8 mouse cellular contexts compared by ENCODE assay signal in the genomic region with DNA sequence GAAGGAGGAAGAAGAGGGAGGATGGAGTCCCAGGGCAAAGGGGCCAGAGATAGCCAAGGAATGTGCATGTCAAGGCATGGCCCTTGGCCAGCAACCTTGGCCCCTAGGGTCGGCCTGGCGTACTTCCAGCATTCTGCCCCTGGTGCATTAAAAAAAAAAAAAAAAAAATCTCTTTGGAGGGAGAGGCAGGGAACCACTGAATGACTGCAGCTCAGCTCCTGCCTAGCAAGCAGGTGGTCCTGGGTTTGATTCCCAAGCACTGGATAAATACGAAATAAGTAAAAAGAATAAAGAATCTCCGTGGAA. TPM values are rescaled to one million over a fixed set of nuclear protein-coding genes. Genes with fewer than 3 reads are reported as not detected.
A peak's percentile ranks its signal among the peaks of the same experiment; 100 is the strongest.
DNase-seq lines count a peak whose midpoint lies in the region; ATAC-seq and TF ChIP-seq lines count a peak whose summit lies in the region.

No protein-coding gene starts in this region.

- no peak overlapping the region; the same call in 1 of the 2 replicates for H3K9ac ChIP-seq in lung, embryonic 14.5 days
- peak overlapping the region; percentile 66; the same call in 1 of the 2 replicates for H3K9ac ChIP-seq in liver, embryonic 15.5 days

- H3K36me3 ChIP-seq in lung, embryonic 14.5 days (ENCODE audit: insufficient read depth): no peaks in the 10 kb centered on the region
- no peaks in the 10 kb centered on the region for H3K36me3 ChIP-seq in liver, embryonic 15.5 days (replicated peaks)

- no peak for ATAC-seq in lung, embryonic 14.5 days (ENCODE audit: insufficient read depth)
- ATAC-seq in liver, embryonic 15.5 days (ENCODE audit: insufficient read depth): no peak
- no peak for ATAC-seq in activated CD4-positive, CD25-positive, alpha-beta regulatory T cell, adult 4 months

- no peaks in the 10 kb centered on the region for H3K9me3 ChIP-seq in lung, embryonic 14.5 days (ENCODE audit: low read depth, low read length)
- no peaks in the 10 kb centered on the region for H3K9me3 ChIP-seq in liver, embryonic 15.5 days (replicated peaks)

- TF ChIP-seq CTCF in lung, embryonic 14.5 days (IDR thresholded peaks at IDR 0.05; ENCODE audit: low read depth): no peak
- TF ChIP-seq CTCF in lung, adult 2 months (IDR thresholded peaks at IDR 0.05; ENCODE audit: insufficient read depth, low read length): no peak

- no peak overlapping the region for H3K27ac ChIP-seq in lung, embryonic 14.5 days (ENCODE audit: low read depth)
- 0 out of 2 replicates have a peak overlapping the region, but pooled peaks have one; percentile 9 for H3K27ac ChIP-seq in liver, embryonic 15.5 days (replicated peaks)

- peaks cover 16% of the 10 kb centered on the region for H3K4me1 ChIP-seq in lung, embryonic 14.5 days (ENCODE audit: insufficient read depth)
- peaks cover 9% of the 10 kb centered on the region for H3K4me1 ChIP-seq in lung, adult 2 months (ENCODE audit: control insufficient read depth, insufficient read depth, low read length)
- peaks cover 34% of the 10 kb centered on the region for H3K4me1 ChIP-seq in liver, embryonic 15.5 days (replicated peaks)

- H3K4me3 ChIP-seq in lung, embryonic 14.5 days (ENCODE audit: low read depth, low read length): no peak overlapping the region
- H3K4me3 ChIP-seq in lung, adult 2 months (replicated peaks; ENCODE audit: extremely low read depth, low read depth, low read length): no peak overlapping the region
- H3K4me3 ChIP-seq in liver, embryonic 15.5 days (replicated peaks): peak overlapping the region; percentile 83

- intact Hi-C loops in gastrocnemius, postnatal 14 days (cut with DNase I; ENCODE audit: low total_unique reads): no loop called here

- H3K4me2 ChIP-seq in lung, embryonic 14.5 days: peak overlapping the region; percentile 95
- peak overlapping the region; percentile 100 for H3K4me2 ChIP-seq in liver, embryonic 15.5 days

- 39% methylated on average over 4 of the region's 4 CpGs for WGBS in lung, embryonic 14.5 days
- 37% methylated on average over 4 of the region's 4 CpGs for WGBS in lung, adult 2 months
- 40% methylated on average over 4 of the region's 4 CpGs for WGBS in liver, embryonic 15.5 days (ENCODE audit: insufficient replicate concordance)

- no peak for TF ChIP-seq POLR2A in lung, adult 2 months (IDR thresholded peaks at IDR 0.05; ENCODE audit: borderline replicate concordance, extremely low read depth, low read depth, low read length)

- H3K27me3 ChIP-seq in lung, embryonic 14.5 days (ENCODE audit: insufficient read depth, low read length): no peaks in the 10 kb centered on the region
- peaks cover 14% of the 10 kb centered on the region for H3K27me3 ChIP-seq in liver, embryonic 15.5 days

- peak; percentile 21 for DNase-seq in adrenal gland, adult 2 months
- no peak for DNase-seq in adrenal gland, postnatal 4 days (ENCODE audit: low spot score in 2 of 2)
- no peak for DNase-seq in lung, embryonic 14.5 days
- DNase-seq in lung, adult 2 months: no peak
- peak; percentile 18 to 44 for DNase-seq in cerebellum, postnatal 25 days
- DNase-seq in gastrocnemius, postnatal 14 days: no peak

RNA-seq across cellular contexts. Expression of a gene that starts 1.4 kb away (rescaled TPM):
- total RNA-seq in adrenal gland, adult 2 months (2021): 10 to 100 TPM; 27.1 to 37.7 TPM
- polyA plus RNA-seq in adrenal gland, adult 2 months (2012; rRNA removed): 4.4 and 4.6 TPM in 2 replicates
- 10 to 100 TPM; 34.1 to 34.7 TPM for total RNA-seq in adrenal gland, postnatal 4 days (2021)
- 13.7 and 15.5 TPM in 2 replicates for polyA plus RNA-seq in lung, embryonic 14.5 days (2014; fragmentation: Nextera tagmentation; extraction: Ambion mirVana)
- 26.1 and 30.6 TPM in 2 replicates for polyA plus RNA-seq in lung, adult 2 months (2012; rRNA removed)
- 5.1 and 5.4 TPM in 2 replicates for polyA plus RNA-seq in liver, embryonic 15.5 days (2015; fragmentation: Nextera tagmentation; extraction: Ambion mirVana)
- total RNA-seq in gastrocnemius, postnatal 14 days (2021): 1 to 10 TPM; 7.0 to 8.0 TPM
- 1 to 10 TPM; 8.2 to 8.4 TPM for polyA plus RNA-seq in activated CD4-positive, CD25-positive, alpha-beta regulatory T cell, adult 4 months (2017; shearing (Covaris generic))

Comparison
In these comparisons a context has a peak if more than half of its experiments do, and no peak if none do; other contexts are left out.
1. DNase-seq: peak in adrenal gland, adult 2 months (single experiment) and cerebellum, postnatal 25 days (2 of 2); none in adrenal gland, postnatal 4 days (0 of 2), lung, embryonic 14.5 days (single experiment), lung, adult 2 months (single experiment) and gastrocnemius, postnatal 14 days (single experiment).